Mouse (Mus musculus): ENCODE data around the gene Zfp40.
"Not testable (repeated sequence)": the region's sequence is repeated elsewhere in the genome, so short reads cannot be mapped to it uniquely, and the experiment has no call there.

The Zfp40 gene

GRCm38 (mm10) chr17:23192453-23193379 lies at the start of gene Zfp40:
Zfp40 (minus strand) TSS chr17:23193252.
- DNase-seq = peak; percentile 92

GRCm38 (mm10) chr17:23218320-23218719 lies 25.3 kb upstream of the Zfp40 start:
- no peak for DNase-seq

DNA sequence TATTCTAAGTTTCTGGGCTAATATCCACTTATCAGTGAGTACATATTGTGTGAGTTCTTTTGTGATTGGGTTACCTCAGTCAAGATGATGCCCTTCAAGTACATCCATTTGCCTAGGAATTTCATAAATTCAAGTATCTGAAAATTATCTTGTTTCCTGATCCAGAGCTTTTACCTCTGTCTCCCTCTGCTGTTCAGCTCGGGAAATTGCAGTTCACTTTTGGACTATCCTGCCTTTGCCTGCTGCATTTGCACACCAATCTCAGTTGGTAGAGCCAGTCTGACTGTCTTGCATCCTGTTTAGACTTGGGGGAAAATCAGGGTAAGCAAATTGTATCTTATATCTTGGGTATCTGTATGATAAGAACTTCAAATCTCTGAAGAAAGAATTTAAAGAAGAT lies 6.8 kb upstream of the Zfp40 start:
- DNase-seq = not testable (repeated sequence)

DNA sequence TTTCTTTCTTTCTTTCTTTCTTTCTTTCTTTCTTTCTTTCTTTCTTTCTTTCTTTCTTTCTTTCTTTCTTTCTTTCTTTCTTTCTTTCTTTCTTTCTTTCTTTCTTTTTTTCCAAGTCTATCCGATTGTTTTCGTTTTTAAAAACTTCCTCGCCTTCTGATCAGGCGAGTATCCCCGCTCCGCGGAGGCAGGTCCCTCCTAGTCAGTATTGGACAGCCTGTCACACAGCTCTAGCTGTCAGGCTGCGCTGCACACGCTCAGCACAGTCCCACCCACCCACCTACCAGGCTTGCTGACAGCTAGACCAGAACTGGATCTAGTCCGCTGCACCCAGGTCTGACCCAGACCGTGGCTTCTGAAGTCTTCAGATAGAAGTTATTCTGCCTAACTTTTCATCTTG lies 389 bp upstream of the Zfp40 start:
- peak; percentile 51 for DNase-seq

GRCm38 (mm10) chr17:23187680-23188079 lies 5.4 kb downstream of the Zfp40 start:
- peak; percentile 10 for DNase-seq
